Mouse (Mus musculus) liver, adult 2 months (tissue): ENCODE results near the gene Prr18. TPM values are rescaled to one million over a fixed set of nuclear protein-coding genes. Genes with fewer than 3 reads are reported as not detected.

Experiments used
- DNase-seq: peaks from one replicate; pipeline ENCODE4 v3.0.0-alpha.2; 2011; ENCODE audit warnings: low read depth, low spot score; ENCODE audit errors: extremely low read depth
- H3K27ac ChIP-seq: fragments of 200-500 bp; replicated peaks from 2 replicates; pipeline ENCODE4 v1.5.1; 2012; ENCODE audit warnings: low read depth, mild to moderate bottlenecking, control low read depth, inconsistent platforms, low read length; ENCODE audit not compliant: insufficient read depth
- H3K27me3 ChIP-seq: fragments of 200-500 bp; 2 replicates; pipeline ENCODE4 v1.6.1; 2012; ENCODE audit warnings: mild to moderate bottlenecking, moderate library complexity, low read length, inconsistent platforms; ENCODE audit not compliant: control insufficient read depth, insufficient read depth
- H3K36me3 ChIP-seq: fragments of 200-500 bp; 2 replicates; pipeline ENCODE4 v1.6.1; 2012; ENCODE audit warnings: low read length, inconsistent platforms; ENCODE audit not compliant: control insufficient read depth, insufficient read depth
- H3K4me1 ChIP-seq: fragments of 200-500 bp; 2 replicates; pipeline ENCODE4 v1.6.1; 2011; ENCODE audit warnings: low read length; ENCODE audit not compliant: control insufficient read depth, insufficient read depth
- H3K4me3 ChIP-seq: fragments of 200-500 bp; 2 replicates; pipeline ENCODE4 v1.5.1; 2011; ENCODE audit warnings: low read depth, mild to moderate bottlenecking, control low read depth, low read length, moderate library complexity; ENCODE audit not compliant: insufficient read depth
- H3K79me2 ChIP-seq: fragments of 200-500 bp; 2 replicates; pipeline ENCODE4 v1.6.1; 2012; ENCODE audit warnings: inconsistent platforms, mild to moderate bottlenecking, low read length, moderate library complexity; ENCODE audit not compliant: control insufficient read depth, insufficient read depth
- H3K9ac ChIP-seq: fragments of 200-500 bp; 2 replicates; pipeline ENCODE4 v1.6.1; 2012; ENCODE audit warnings: low read depth, mild to moderate bottlenecking, control low read depth, inconsistent platforms, low read length
- CTCF ChIP-seq: fragments of 200-500 bp; IDR thresholded peaks from 2 replicates; pipeline ENCODE4 v1.5.1; 2011; ENCODE audit warnings: low read depth, low read length, control low read depth
- POLR2A ChIP-seq: fragments of 200-500 bp; IDR thresholded peaks from 2 replicates; pipeline ENCODE4 v1.6.1; 2011; ENCODE audit warnings: low read length, control low read depth; ENCODE audit not compliant: insufficient read depth; ENCODE audit errors: extremely low read depth
- WGBS: fragments of 180-500 bp; shearing (Covaris S2); methylation state at CpG from one replicate; pipeline ENCODE4 v1.1.7; 2018; 5-methylcytosine and 5-hydroxymethylcytosine counted together
- polyA plus RNA-seq: library from polyadenylated mRNA; depleted of rRNA; stranded (reverse); fragments of >200 nt; gene quantifications from 2 replicates; pipeline ENCODE4 v1.2.3, GENCODE M21; 2012
- total RNA-seq: library from RNA; depleted of rRNA; stranded (reverse); fragments of >200 nt; gene quantifications from 2 replicates; pipeline ENCODE4 v1.2.3, GENCODE M21; 2014

The Prr18 gene
- total and polyA plus RNA-seq, 2 experiments: 0.09 to 0.17 TPM

DNA sequence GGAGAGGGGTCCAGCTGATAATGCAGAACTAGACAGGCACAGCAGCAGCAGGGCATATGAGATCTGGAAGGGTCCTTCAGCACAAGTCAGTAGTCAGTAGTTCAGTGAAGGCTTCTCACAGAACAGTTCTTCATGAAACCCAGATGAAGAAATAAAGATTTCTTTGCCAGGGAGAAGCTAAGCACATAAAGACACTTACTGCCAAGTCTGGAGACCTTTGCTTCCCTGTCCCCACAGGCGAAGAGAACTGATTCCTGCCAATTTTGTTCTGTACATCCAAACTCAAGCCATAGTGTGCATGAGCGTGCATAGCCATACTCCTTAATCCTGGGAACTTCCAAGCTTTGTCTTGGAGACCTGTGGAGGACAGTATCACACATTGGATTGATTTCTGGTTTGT is 39.0 kb upstream of the Prr18 start:
- Histone ChIP-seq H3K79me2 (peaks cover 2% of the 10 kb centered on the region; the same call in 1 of the 2 replicates), H3K36me3 (peaks cover 13% of the 10 kb centered on the region), H3K4me3 (no peak overlapping the region), H3K9ac (no peak overlapping the region), H3K4me1 (peaks cover 19% of the 10 kb centered on the region), H3K27ac (peak overlapping the region; percentile 44), H3K27me3 (no peaks in the 10 kb centered on the region)
- DNase-seq: peak; percentile 71
- TF ChIP-seq POLR2A: no peak
- TF ChIP-seq CTCF: no peak
- WGBS: 40% methylated on average over 2 of the region's 2 CpGs

DNA sequence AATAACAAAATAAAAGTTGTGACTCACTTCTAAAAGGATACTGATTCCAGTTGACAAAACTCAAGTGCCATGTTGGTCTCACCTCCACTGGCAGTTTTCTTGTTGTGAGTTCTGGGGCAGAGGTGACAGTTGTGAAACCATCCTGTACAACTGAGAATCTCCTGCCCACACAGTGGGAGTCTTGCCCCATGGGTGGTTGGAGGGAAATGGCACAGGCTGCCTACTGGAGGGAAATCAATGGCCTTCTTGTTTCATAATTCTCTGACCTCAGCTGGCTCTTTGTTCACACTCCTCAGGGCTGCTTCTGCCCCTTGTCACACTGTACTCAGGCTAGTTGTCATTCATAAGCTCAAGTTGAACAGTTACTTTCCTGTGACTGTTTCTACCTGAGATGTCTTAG is 37.7 kb upstream of the Prr18 start:
- TF ChIP-seq POLR2A (no peak), CTCF (0 out of 2 replicates have a peak, but pooled peaks have one; percentile 17)
- H3K27me3 ChIP-seq: no peaks in the 10 kb centered on the region
- H3K79me2 ChIP-seq: no peaks in the 10 kb centered on the region; the same call in 1 of the 2 replicates
- peaks cover 22% of the 10 kb centered on the region for H3K4me1 ChIP-seq
- H3K9ac ChIP-seq: no peak overlapping the region
- H3K27ac ChIP-seq: no peak overlapping the region; the same call in 1 of the 2 replicates
- DNase-seq: peak; percentile 94
- peaks cover 7% of the 10 kb centered on the region for H3K36me3 ChIP-seq
- no peak overlapping the region for H3K4me3 ChIP-seq

DNA sequence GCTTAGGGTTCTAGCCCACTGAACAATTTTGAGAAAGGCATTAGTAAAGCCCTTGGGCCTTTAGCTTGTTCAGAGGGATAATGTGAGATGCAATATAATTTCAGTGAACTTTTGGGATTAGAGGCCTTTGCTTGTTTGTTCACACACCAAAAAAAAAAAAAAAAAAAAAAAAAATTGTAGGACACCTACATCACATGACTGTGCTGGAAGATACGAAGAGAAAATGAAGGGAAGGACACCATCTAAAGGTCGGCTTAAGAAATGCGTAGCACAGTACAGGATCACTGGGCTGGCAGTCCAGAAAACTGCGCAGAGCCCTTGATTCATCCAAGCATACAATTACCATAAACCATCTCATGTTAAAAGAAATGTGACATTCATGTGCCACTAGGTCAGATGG is 35.7 kb upstream of the Prr18 start:
- Histone ChIP-seq H3K4me3 (no peak overlapping the region), H3K79me2 (no peaks in the 10 kb centered on the region; the same call in 1 of the 2 replicates), H3K27ac (no peak overlapping the region), H3K36me3 (peaks cover under 1% of the 10 kb centered on the region; the same call in 1 of the 2 replicates), H3K4me1 (peaks cover 35% of the 10 kb centered on the region), H3K27me3 (no peaks in the 10 kb centered on the region), H3K9ac (no peak overlapping the region)
- DNase-seq: no peak
- 78% methylated on average over 4 of the region's 4 CpGs for WGBS
- no peak for TF ChIP-seq CTCF
- TF ChIP-seq POLR2A: no peak

DNA sequence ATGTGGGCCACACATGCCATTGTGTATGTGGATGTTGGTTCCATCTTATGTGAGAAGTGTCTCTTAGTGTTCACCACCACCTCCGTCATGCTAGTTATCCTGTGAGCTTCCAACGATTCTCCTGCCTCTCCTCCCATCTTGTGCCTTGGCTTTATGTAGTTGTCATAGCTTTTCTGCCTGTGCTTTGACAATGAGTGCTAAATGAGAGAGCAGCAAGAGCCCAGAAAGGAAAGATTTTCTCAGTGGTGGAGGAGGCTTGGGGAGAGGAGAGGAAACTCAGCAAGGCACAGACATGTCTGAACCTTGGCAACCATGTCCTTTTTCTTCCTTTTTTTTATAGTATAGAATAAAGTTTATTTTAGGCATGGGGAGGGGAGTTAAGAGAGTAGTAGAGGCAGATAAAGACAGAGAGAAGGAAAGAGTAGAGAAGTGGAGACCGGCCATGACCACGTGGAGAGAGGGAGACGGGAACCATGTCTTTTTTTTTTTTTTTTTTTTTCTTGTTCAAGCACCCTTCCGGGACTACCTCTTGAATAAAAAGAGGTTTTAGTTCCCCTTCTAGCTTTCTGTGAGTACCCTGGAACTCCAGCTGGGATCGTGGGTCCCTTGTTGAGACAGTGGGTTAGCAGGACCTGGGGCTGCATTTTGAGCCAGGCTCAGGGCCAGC is 34.4 kb upstream of the Prr18 start:
- Histone ChIP-seq H3K36me3 (no peaks in the 10 kb centered on the region), H3K4me3 (no peak overlapping the region), H3K4me1 (peaks cover 32% of the 10 kb centered on the region), H3K9ac (no peak overlapping the region), H3K79me2 (no peaks in the 10 kb centered on the region; the same call in 1 of the 2 replicates), H3K27ac (no peak overlapping the region), H3K27me3 (no peaks in the 10 kb centered on the region)
- 82% methylated on average over 7 of the region's 7 CpGs for WGBS
- TF ChIP-seq POLR2A: no peak
- no peak for TF ChIP-seq CTCF
- no peak for DNase-seq

DNA sequence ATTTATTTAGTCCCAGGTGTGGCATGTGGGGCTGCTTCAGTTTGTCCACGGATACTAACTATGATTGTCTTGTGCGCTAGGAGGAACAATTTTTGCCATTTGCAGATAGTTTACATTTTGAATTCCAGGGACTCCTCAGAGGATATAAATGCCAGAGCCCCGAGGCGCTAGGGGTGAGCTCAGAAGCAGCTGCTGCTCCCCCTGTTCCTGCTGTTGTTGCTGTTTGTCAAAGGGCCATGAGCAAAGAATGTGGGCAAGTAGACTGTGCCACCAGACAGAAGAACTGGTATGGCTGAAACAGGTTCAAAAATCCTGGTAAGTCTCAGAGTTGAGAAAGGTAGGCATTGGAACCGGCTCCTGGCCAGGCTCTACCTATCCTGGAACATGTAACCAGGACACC is 33.6 kb upstream of the Prr18 start:
- Histone ChIP-seq H3K27ac (no peak overlapping the region), H3K27me3 (no peaks in the 10 kb centered on the region), H3K4me1 (peaks cover 26% of the 10 kb centered on the region), H3K9ac (no peak overlapping the region), H3K79me2 (no peaks in the 10 kb centered on the region; the same call in 1 of the 2 replicates), H3K36me3 (no peaks in the 10 kb centered on the region), H3K4me3 (no peak overlapping the region)
- no peak for DNase-seq
- 86% methylated on average over 5 of the region's 5 CpGs for WGBS
- TF ChIP-seq POLR2A: no peak
- no peak for TF ChIP-seq CTCF

DNA sequence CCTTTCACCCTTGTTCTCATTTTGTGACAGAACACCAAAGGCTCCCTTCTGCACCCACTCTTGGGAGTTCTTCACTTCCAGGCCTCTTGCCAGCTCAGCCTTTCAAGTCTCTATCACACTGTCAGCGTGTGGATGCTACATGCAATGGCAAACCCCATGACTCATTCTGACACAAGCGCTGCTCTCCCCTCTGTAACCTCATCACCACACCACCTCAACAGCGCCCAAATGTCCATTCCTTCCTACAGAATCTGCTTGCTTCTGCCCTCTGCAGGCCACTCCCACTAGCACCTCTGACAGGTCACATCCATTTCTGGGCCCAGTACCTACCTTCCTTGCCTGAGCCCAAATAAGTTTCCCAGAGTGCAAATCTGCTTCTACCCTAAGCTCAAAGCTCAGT is 31.5 kb upstream of the Prr18 start:
- H3K79me2 ChIP-seq: no peaks in the 10 kb centered on the region; the same call in 1 of the 2 replicates
- H3K36me3 ChIP-seq: no peaks in the 10 kb centered on the region
- H3K27me3 ChIP-seq: no peaks in the 10 kb centered on the region
- H3K4me1 ChIP-seq: peaks cover 16% of the 10 kb centered on the region
- no peak overlapping the region for H3K9ac ChIP-seq
- no peak overlapping the region for H3K4me3 ChIP-seq
- H3K27ac ChIP-seq: no peak overlapping the region
- no peak for DNase-seq
- peak; percentile 52 for TF ChIP-seq CTCF
- TF ChIP-seq POLR2A: no peak
- 81% methylated on average over 3 of the region's 3 CpGs for WGBS
